Mouse (Mus musculus) bone marrow, adult 2 months (tissue): ENCODE results near the gene Zcchc24.

Source experiments
- CTCF ChIP-seq: fragments of 200-500 bp; IDR thresholded peaks from 2 replicates; pipeline ENCODE4 v1.5.1; 2011; ENCODE audit warnings: low read length, control low read depth; ENCODE audit not compliant: control insufficient read depth, insufficient read depth
- POLR2A ChIP-seq: fragments of 200-500 bp; IDR thresholded peaks from 2 replicates; pipeline ENCODE4 v1.6.1; 2011; ENCODE audit warnings: low read depth, mild to moderate bottlenecking, control low read depth, low read length, borderline replicate concordance; ENCODE audit not compliant: control insufficient read depth

DNA sequence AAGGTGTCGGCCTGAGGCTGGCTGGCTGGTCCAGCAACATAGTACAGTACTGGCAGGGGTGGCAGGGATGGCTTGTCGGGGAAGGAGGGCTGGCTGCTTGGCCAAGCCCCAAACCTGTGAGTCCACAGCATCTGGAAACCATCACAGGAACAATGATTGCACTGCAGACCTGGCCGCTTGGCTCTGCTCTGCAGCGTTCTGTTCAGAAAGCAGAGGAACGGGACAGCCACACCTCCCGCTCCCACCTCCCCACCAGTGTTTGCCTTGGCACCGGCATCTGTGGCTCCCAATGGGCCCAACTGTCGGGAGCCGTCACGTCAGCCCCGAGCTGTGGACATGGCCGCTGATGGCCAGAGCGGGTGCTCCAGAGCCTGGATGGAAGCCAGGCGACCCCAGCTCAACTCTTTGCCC is 30.2 kb downstream of the Zcchc24 start:
- TF ChIP-seq CTCF = no peak
- TF ChIP-seq POLR2A = no peak
